Mouse (Mus musculus): ENCODE data around the gene Stab2. TPM values are rescaled to one million over a fixed set of nuclear protein-coding genes. Genes with fewer than 3 reads are reported as not detected.

Gene Stab2
- total RNA-seq, 2 experiments from 2014 or later: 0.28 to 0.30 TPM

DNA sequence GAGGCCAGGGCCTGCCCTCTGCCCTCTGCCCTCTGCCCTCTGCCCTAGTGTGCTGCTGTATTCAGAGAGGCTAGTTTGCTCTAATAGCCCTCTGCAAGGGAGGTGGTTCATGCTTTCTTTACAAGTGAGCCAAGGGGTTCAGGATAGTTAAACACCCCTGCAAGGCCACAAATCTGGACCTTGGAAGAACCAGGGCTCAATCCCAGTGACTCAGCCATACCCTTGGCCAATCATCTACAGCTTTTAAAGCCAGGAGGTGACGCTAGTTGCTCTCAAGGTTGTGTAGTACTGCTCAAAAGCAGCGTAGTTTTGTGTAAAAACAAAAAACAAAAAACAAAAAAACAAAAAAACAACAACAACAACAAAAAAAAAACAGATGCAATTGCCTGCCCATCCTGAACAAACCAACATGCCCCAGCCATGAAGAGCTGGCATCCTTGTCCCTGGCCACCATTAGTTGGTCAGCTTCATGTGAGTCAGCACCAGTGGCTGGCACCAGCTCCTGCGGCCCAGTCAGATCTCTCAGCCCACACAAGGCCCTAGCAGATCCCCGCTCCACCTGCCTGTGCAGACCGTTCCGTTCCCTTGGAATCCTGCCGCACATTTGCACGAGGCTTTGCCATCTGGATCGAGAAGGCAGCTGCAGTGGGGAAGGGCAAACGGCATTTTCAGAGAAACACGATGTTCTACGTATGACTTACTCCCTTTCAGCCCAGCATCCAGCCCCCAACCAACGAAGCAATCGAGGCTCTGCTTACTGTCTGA, 117.5 kb downstream of the Stab2 start:
- peak; percentile 78 to 79 for DNase-seq

DNA sequence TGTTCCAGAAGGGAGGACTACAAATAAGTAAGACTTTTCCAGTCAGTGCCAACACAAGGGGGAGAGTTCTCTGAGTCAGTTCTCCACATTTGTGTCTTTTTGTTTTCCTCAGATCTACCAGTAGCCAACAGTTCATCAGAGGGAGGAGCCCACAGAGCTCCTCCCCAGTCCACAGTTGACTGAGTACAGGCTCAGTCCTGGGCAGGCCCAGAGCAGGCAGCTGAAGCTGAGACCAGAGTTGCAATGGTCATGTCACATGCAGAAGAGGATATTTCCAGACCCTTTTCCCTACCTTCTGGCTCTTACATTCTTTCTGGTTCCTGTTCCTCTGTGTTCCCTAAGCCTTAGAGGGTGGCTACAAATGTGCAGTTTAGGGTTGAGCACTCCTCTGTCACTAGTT, 118.4 kb downstream of the Stab2 start:
- DNase-seq: no peak

DNA sequence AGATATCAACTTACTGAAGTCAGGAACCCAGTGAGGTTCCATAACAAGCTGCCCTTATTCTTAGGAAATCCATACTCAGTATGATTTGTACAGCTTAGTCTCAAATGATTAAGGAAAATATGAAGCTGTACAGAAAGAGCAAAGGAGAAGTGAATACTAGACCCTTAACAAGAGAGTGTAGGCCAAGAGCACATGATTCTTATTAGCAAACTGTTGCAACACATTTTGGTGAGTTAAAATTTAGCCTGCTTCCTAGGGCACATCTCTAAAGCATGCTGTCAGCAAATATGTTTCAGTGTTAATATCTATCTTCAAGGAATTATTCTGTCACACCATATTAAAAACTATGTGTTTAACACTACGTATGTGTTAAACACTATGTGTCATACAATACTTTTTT, 121.4 kb downstream of the Stab2 start:
- DNase-seq: no peak

GRCm38 (mm10) chr10:86881448-86881847, 126.4 kb downstream of the Stab2 start:
- DNase-seq: no peak

GRCm38 (mm10) chr10:86880071-86880806, 127.6 kb downstream of the Stab2 start:
- peak in 1 of 2 experiments; percentile 30 for DNase-seq

DNA sequence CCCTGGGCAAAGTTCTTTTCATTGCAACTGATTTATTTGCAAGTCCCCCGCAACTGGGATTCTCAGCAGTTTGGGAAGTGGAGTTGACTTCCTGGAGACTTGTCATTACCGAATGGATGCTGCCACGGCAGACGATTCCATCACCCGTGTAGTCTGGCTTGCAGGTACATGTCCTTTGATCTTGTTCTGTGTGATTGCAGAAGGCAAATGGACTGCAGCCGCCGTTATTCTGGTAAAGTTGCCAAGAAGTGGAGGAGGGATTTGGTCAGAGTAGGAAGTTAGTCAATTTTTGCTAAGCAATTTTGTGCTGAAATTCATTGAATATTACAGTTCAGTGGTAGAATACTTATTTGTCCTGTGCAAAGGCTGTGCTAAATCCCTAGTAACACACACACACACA, 129.1 kb downstream of the Stab2 start:
- DNase-seq: no peak

DNA sequence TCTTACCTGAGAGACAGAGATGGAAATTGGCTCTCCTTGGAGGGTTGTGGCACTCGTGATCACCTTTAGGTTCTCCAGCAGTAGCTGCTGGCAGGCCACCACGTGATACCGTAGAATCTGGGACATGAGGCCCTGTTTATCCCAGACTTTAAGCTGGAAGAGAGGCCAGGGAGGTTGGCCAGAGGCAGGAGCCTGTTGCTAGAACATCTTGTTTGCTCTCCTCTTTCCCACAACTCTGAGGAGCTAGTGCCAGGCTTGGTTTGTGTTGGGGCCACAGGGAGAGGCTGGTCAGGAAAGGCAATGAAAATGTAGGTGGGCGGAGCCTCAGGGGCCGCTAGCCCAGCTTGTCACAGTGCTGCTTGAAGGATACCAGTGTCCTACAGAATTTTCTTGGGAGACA, 135.2 kb downstream of the Stab2 start:
- no peak for DNase-seq

- no peak for DNase-seq
Measured at GRCm38 (mm10) chr10:86872121-86872520, 135.7 kb downstream of the Stab2 start.

DNA sequence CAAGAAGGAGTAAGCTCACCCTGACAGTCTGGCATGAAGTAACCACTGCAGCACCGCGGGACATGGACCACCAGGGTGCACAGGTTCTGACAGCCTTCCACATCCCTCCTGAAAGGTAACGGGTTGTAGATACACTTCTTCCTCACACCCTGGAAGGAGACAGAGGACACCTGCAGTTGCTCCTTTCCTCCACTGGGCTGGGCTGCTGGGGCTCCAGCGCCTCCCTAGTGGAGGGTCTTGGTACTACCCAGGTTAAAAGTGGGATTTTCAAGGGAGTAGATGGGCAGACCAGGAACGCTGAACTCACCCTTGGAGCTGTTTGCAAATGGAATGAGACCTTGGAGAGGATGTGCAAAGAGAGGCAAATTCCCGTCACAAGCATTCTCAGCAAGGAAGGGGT, 144.4 kb downstream of the Stab2 start:
- no peak for DNase-seq

- DNase-seq: no peak
Measured at GRCm38 (mm10) chr10:86862496-86862895, 145.3 kb downstream of the Stab2 start.

- DNase-seq: no peak
Measured at GRCm38 (mm10) chr10:86860396-86860795, 147.4 kb downstream of the Stab2 start.

DNA sequence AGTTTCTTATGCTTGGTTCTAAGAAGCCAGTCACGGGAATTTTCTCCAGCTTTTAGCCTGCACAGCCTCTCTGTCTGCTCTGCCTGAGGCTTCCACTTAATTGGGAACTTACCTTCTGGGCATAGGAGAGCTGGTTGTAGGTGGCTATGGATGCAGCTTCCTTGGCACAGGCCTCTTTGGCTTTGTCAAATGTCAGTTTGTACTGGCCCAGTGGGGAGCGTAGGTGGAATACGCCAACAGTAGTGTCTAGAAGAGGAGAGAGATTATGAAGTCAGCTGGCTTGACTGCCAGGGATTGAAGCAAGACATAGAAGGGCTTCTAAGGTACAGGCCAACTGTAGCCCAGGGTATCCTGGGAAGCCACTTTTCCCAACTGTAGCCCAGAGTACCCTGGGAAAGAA, 154.4 kb downstream of the Stab2 start:
- no peak for DNase-seq

DNA sequence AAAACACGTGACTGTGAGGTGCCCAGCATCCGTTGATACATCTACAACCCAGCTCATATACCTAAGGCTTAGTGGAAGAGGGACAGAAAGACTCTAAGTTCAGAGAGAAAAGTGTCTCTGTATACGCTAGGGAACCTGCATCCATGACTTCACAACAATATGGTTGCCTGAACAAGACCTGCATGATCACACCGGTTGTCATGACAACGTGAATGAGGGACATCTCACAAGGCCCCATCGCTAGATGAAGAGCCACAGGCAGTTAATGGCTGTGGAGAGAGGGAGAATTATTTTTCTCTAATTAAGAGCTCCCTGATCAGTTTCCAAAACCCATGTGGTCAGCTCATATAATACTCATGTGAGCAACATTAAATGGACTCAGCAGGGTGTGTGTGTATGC, 155.7 kb downstream of the Stab2 start:
- no peak for DNase-seq

- no peak for DNase-seq
Measured at GRCm38 (mm10) chr10:86849508-86849907, 158.3 kb downstream of the Stab2 start.

- DNase-seq: no peak
Measured at GRCm38 (mm10) chr10:86849087-86849486, 158.7 kb downstream of the Stab2 start.

DNA sequence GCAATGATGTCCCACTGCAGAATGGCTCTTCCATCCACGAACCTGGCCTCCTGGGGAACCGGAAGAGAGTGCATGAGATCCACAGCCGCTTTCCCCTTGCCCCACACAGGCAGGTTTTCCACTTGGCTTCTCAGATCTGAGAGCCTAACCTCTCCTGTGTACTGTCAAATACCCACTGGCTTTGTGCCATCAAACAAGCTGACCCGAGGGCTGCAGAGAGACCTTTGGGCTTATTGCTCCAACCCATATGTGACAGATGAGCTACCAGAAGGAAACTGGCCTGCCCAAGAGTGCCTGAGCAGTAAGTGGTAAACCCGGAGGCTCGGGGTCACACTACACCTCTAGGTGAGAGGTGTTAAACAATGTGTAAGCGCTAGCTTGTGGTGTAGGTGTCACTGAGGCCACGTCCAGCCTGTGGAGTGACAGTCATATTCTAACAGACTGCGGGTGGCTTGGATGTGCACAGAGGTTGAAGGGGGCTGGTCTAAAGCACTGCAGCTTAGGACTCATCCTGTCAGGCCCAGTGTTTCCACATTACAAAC, 160.8 kb downstream of the Stab2 start:
- DNase-seq: no peak

GRCm38 (mm10) chr10:86842659-86843058, 165.2 kb downstream of the Stab2 start:
- DNase-seq: no peak

- no peak for DNase-seq
Measured at GRCm38 (mm10) chr10:86838827-86839226, 169.0 kb downstream of the Stab2 start.

DNA sequence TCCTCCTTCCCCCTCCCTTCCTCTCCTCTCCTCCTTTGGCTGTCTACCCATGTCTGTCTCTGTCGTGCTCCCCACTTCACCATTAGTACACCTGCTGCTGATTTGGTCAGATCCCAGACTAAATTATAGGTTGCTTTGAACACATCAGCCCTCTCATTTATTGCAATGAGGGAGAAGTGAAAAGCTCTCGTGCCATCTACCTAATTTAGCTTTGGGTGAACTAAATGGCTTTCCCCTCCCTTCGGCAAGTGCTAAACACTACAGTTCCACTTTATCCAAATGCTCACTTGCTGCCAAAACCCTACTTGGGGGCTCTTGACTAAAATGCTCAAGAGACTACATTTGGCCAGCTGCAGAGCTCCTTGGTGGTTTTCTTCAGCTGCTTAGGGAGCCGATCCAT, 171.0 kb downstream of the Stab2 start:
- DNase-seq: no peak

DNA sequence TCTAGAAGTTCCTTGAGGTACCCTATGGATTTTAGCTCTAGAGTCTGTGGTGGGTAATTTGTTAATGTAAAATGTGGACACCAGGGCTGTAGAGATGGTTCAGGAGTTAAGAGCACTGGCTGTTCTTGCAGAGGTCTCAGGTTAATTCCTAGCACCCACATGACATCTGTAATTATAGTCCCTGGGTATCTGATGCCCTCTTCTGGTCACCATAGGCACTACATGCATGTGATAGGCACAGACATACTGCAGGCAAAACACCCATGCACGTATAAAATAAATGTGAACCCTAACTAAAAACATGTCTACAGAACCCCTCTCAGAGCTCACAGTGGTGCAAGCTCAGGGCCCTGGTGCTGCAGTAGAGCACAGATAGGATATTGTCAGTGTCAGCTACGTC, 178.3 kb downstream of the Stab2 start:
- DNase-seq: no peak

GRCm38 (mm10) chr10:86828221-86829135, 179.3 kb downstream of the Stab2 start:
- no peak for DNase-seq

- no peak for DNase-seq
Measured at GRCm38 (mm10) chr10:86826929-86827328, 180.9 kb downstream of the Stab2 start.
